Mouse (Mus musculus) heart, postnatal 0 days (tissue): ENCODE data around the gene Ptgs1.

ENCODE experiments used
- CTCF ChIP-seq: IDR thresholded peaks from 2 replicates; pipeline ENCODE4 v1.5.1; 2016; ENCODE audit warnings: antibody characterized with exemption, control low read depth, low read depth
- EP300 ChIP-seq: IDR thresholded peaks from 2 replicates; pipeline ENCODE4 v1.6.1; 2016; ENCODE audit warnings: antibody characterized with exemption, low read depth

DNA sequence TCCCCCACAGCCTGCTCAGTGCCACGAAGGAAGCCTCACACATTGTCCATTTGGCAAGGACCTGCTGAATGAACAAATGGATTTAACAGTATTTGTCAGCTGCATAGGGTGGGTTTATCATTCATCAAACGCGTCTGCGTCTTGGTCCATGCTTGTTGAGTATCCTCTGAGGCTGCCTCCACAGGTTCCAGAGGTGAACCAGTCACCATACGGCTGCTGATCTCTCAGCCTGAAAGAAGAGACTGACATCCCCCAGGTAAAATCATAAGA is 27.7 kb upstream of the Ptgs1 start:
- TF ChIP-seq CTCF = no peak
- no peak for TF ChIP-seq EP300
